Mouse (Mus musculus) midbrain, embryonic 13.5 days (tissue): ENCODE data around the gene Ribc1. TPM values are rescaled to one million over a fixed set of nuclear protein-coding genes. Genes with fewer than 3 reads are reported as not detected.
A peak's percentile ranks its signal among the peaks of the same experiment; 100 is the strongest.

Experiments used
- ATAC-seq: fragments of 200-750 bp; cut with Nextera tagmentation; 2 replicates; pipeline ENCODE4 v1.8.0; 2017; ENCODE audit warnings: mild to moderate bottlenecking, moderate TSS enrichment, moderate library complexity
- H3K27ac ChIP-seq: fragments of 300-500 bp; sonication (generic); 2 replicates; pipeline ENCODE4 v1.5.1; 2015; ENCODE audit warnings: inconsistent platforms, mild to moderate bottlenecking, moderate library complexity
- H3K27me3 ChIP-seq: fragments of 300-500 bp; sonication (generic); 2 replicates; pipeline ENCODE4 v1.6.1; 2015; ENCODE audit warnings: mild to moderate bottlenecking, inconsistent platforms
- H3K36me3 ChIP-seq: fragments of 300-500 bp; sonication (generic); 2 replicates; pipeline ENCODE4 v1.6.1; 2015; ENCODE audit warnings: mild to moderate bottlenecking, inconsistent platforms
- H3K4me1 ChIP-seq: fragments of 300-500 bp; sonication (generic); replicated peaks from 2 replicates; pipeline ENCODE4 v1.6.1; 2015; ENCODE audit warnings: inconsistent platforms
- H3K4me2 ChIP-seq: fragments of 300-500 bp; sonication (generic); replicated peaks from 2 replicates; pipeline ENCODE4 v1.6.1; 2015; ENCODE audit warnings: moderate library complexity, mild to moderate bottlenecking, inconsistent platforms
- H3K4me3 ChIP-seq: fragments of 300-500 bp; sonication (generic); replicated peaks from 2 replicates; pipeline ENCODE4 v1.5.1; 2015; ENCODE audit warnings: mild to moderate bottlenecking, inconsistent platforms
- H3K9ac ChIP-seq: fragments of 300-500 bp; sonication (generic); replicated peaks from 2 replicates; pipeline ENCODE4 v1.6.1; 2015; ENCODE audit warnings: mild to moderate bottlenecking, inconsistent platforms
- H3K9me3 ChIP-seq: fragments of 300-500 bp; sonication (generic); 2 replicates; pipeline ENCODE4 v1.6.1; 2016; ENCODE audit warnings: mild to moderate bottlenecking, inconsistent platforms
- WGBS: fragments of 180-500 bp; shearing (Covaris S2); methylation state at CpG from one replicate; pipeline ENCODE4 v1.1.7; 2015; 5-methylcytosine and 5-hydroxymethylcytosine counted together
- polyA plus RNA-seq: library from polyadenylated mRNA; unstranded; fragments of >200 nt; fragmentation: Nextera tagmentation; extraction: Ambion mirVana; gene quantifications from 2 replicates; pipeline ENCODE4 v1.2.1, GENCODE M21; 2015

Gene Ribc1
- 4.0 TPM in 2 replicates for polyA plus RNA-seq

DNA sequence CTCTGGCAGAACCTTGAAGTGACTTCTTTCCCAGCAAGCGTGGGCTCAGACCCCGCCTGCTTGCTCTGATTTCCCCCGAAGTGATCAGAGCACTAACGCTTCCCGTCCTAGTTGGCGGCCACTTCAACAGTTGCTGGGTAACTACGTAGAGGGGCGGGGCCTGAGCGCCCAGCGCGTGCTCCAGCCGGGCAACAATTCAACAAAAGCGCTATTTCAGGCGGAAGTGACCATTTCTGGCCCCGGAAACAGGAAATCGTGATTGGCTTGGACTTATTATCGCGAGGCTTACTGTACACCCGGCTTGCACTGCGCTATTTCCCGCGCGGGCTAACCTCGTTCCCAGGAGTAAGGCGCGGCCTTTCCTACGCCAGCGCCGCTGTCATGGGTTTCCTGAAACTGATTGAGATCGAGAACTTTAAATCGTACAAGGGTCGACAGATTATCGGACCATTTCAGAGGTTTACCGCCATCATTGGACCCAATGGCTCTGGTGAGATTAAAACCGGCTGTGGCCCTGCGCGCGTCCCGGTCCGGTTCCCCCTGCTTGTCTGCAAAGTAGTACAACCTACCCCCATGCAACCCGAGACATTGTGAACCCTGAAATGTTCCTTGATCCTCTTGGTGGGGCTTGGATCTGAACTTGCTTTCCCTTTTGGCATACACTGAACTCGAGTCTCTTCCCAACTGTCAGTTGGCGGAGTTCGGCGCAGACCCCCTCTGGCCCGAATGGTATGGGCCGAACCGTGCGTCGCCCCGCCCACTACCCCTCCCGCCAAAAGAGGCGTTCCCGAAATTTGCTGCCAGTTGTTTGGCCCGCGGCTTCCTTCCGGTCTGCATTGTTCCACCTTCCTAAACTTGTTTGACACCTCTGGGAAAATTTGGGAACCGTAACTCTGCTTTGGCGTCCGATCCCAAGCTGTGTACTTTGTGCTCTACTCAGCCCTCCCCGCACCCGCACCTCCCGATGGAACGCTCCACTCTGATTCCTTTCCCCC lies at the start of gene Ribc1, which contains the start of gene Smc1a:
TSS of gene Ribc1 (minus strand) at position 145 of the 995 bp plus-strand sequence.
TSS of gene Smc1a (plus strand) at position 278 of the 995 bp plus-strand sequence.
- Histone ChIP-seq H3K4me1 (peaks cover 10% of the 10 kb centered on the region), H3K4me3 (peak within 1 kb of the TSS; percentile 55), H3K27ac (peak within 1 kb of the TSS; percentile 83), H3K9me3 (no peaks in the 10 kb centered on the region), H3K36me3 (peaks cover 10% of the 10 kb centered on the region; the same call in 1 of the 2 replicates), H3K9ac (peak within 1 kb of the TSS; percentile 64), H3K4me2 (peak within 1 kb of the TSS; percentile 61), H3K27me3 (peaks cover 70% of the 10 kb centered on the region)
- 20% methylated on average over 64 of the region's 64 CpGs for WGBS
- peak; percentile 99 for ATAC-seq

DNA sequence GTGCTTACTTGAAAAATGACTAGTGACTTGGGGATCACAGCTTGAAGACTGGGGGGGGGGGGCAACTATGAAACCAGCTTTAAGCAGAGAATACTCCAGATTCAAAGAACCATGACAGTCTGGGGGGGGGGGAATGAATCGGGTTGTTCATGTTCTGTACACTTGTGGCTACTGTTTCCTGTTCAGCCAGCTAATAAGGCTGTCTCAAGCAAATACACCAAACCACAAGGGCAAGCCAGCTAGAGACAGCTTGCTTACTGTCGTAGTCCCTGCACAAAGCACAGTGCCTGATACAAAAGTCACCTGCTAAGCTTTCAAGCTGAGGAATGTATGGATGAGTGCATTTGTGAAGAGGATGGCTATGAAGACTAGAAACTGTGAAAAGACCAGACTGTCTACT lies 49.6 kb upstream of the Ribc1 start:
- H3K36me3 ChIP-seq = peaks cover 19% of the 10 kb centered on the region
- H3K4me1 ChIP-seq = no peaks in the 10 kb centered on the region
- H3K4me3 ChIP-seq = no peak overlapping the region
- no peak for ATAC-seq
- H3K9ac ChIP-seq = no peak overlapping the region
- no peak overlapping the region for H3K4me2 ChIP-seq
- 68% methylated on average over 2 of the region's 2 CpGs for WGBS
- no peak overlapping the region for H3K27ac ChIP-seq
- H3K27me3 ChIP-seq = peaks cover 86% of the 10 kb centered on the region
- no peaks in the 10 kb centered on the region for H3K9me3 ChIP-seq

DNA sequence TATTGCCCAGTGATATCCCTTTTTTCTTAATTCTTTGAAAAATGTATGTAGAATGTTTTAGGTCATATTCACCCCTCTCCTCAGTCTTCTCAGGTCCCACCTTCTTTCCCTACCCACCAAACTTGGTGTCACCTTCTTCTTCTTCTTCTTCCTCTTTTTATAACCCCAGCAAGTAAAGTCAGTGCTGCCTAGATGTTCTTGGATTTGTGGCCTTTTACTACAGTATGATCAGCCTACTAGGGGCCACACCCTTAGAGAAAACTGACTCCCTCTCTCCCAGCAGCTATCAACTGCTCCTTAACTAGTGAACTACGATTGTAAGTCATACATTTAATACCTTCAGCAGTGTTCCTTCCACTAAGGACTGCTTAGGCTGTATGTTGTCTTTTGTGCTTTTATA lies 38.0 kb upstream of the Ribc1 start:
- ATAC-seq = no peak
- H3K9me3 ChIP-seq = no peaks in the 10 kb centered on the region
- 78% methylated on average over 1 of the region's 1 CpGs for WGBS

DNA sequence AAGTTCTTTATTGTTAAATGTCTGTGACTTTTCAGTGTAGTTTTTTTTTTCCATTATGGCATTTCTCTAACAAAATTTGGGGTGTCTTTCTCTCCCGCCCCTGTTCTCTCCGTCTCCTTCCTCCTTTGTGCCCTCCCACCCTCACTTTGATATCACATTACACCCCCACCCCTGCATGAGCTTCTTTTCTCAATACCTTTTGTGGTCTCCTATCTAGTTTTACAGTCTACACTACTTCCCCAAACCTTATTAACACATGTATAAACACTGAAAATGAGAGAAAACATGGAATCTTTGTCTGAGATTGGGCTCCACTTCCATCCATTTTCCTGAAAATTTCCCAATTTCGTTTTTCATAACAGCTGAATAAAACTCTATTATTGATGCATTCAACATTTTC lies 36.5 kb upstream of the Ribc1 start:
- Histone ChIP-seq H3K9me3 (no peaks in the 10 kb centered on the region), H3K27ac (no peak overlapping the region), H3K4me3 (no peak overlapping the region), H3K27me3 (peaks cover 62% of the 10 kb centered on the region), H3K9ac (no peak overlapping the region), H3K4me1 (no peaks in the 10 kb centered on the region), H3K36me3 (peaks cover 19% of the 10 kb centered on the region), H3K4me2 (no peak overlapping the region)
- WGBS = 71% methylated on average over 3 of the region's 3 CpGs
- ATAC-seq = no peak

More for the DNA sequence above, 38.0 kb upstream of the Ribc1 start:
- H3K27me3 ChIP-seq = peaks cover 66% of the 10 kb centered on the region
- H3K27ac ChIP-seq = no peak overlapping the region
- H3K4me3 ChIP-seq = no peak overlapping the region
- no peak overlapping the region for H3K4me2 ChIP-seq
- no peak overlapping the region for H3K9ac ChIP-seq
- H3K4me1 ChIP-seq = no peaks in the 10 kb centered on the region
- H3K36me3 ChIP-seq = peaks cover 22% of the 10 kb centered on the region

DNA sequence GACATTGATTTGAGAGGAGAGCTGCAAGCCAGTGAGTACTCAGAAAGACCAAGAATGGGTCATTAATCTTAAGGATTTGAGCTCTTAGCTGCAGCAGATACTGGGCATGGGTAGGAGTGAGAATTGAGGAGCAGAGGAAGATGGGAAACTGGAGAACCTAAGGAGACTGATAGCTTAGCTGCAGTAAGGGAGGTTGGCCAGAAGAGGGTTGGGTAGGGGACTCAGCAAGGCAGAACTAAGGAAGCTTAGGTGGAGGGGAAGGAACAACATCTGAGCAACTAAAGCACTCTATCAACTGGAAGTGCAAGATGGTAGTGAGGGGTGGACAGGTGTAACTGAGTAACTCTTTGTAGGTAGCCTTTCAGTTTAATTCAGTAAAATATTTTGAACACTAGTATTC lies 31.1 kb upstream of the Ribc1 start:
- peaks cover 58% of the 10 kb centered on the region for H3K27me3 ChIP-seq
- no peak overlapping the region for H3K4me2 ChIP-seq
- no peaks in the 10 kb centered on the region for H3K4me1 ChIP-seq
- ATAC-seq = no peak
- no peak overlapping the region for H3K27ac ChIP-seq
- H3K9me3 ChIP-seq = no peaks in the 10 kb centered on the region
- no peak overlapping the region for H3K9ac ChIP-seq
- no peak overlapping the region for H3K4me3 ChIP-seq
- H3K36me3 ChIP-seq = peaks cover 26% of the 10 kb centered on the region

DNA sequence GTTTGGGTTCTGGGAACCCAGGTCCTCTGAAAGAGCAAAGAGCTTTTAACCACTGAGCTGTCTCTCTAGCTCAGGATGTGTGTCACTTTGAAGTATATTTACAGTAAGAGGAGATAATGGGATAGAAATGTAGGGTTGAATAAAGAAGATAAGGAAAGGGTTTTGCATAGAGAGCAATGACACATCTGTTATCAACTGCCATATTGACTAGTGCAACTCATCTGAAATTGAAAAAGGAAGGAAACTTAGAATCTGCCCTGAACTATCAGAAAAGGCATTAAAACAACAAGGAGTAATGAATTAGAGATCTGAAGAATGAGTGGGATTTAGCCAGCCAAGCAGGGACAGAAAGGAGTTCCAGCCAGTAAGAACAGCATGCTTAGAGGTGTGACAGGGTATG lies 23.8 kb upstream of the Ribc1 start:
- no peaks in the 10 kb centered on the region for H3K4me1 ChIP-seq
- no peak for ATAC-seq

DNA sequence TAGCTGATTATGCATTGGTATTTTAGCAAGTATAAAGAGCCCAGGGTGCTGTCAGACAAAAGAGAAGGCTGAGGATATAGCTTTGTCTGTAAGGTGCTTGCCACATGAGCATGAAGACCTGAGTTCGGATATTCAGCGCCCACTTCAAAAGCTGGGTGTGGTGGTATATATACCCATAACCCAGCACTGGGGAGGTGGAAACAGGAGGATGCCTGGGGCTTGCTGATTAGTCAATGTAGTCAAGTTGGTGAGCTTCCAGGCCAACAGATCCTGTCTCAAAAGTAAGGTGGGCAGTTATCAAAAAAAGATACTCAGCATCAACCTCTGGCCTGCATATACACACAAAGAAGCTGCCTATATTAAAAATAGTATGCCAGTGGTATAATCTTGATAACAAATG lies 3.2 kb upstream of the Ribc1 start:
- Histone ChIP-seq H3K4me3 (no peak overlapping the region), H3K27me3 (peaks cover 68% of the 10 kb centered on the region), H3K9ac (no peak overlapping the region), H3K27ac (no peak overlapping the region), H3K4me1 (peaks cover 10% of the 10 kb centered on the region), H3K36me3 (0 out of 2 replicates have a peak, but pooled peaks cover 3% of the 10 kb centered on the region), H3K4me2 (no peak overlapping the region), H3K9me3 (no peaks in the 10 kb centered on the region)
- no peak for ATAC-seq
- 75% methylated on average over 2 of the region's 2 CpGs for WGBS

More for the DNA sequence above, 23.8 kb upstream of the Ribc1 start:
- Histone ChIP-seq H3K27me3 (peaks cover 59% of the 10 kb centered on the region), H3K4me2 (no peak overlapping the region), H3K27ac (no peak overlapping the region), H3K9ac (no peak overlapping the region), H3K9me3 (no peaks in the 10 kb centered on the region), H3K36me3 (peaks cover 37% of the 10 kb centered on the region), H3K4me3 (no peak overlapping the region)

DNA sequence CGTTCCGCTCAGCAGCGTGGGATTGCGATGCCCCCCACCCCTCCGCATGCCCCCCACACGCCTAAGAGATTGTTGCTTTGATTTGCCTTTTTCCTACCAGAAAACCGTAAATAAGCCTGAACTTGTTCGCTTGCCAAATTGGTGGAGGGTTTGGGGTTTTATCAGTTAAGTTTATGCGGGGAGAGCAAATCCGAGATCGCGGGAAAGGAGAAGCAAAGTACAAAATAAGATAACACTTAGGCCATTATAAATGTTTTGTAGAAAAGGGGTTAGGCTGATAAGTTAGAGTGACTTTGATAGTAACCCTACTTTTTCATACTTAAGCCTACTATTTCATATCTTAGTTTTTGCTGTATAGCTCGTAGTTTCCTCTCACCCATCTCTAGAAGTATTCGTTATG lies 1.1 kb upstream of the Ribc1 start:
- H3K36me3 ChIP-seq = peaks cover 10% of the 10 kb centered on the region; the same call in 1 of the 2 replicates
- H3K4me3 ChIP-seq = peak overlapping the region; percentile 55
- peaks cover 10% of the 10 kb centered on the region for H3K4me1 ChIP-seq
- H3K9me3 ChIP-seq = no peaks in the 10 kb centered on the region
- no peak for ATAC-seq
- H3K27me3 ChIP-seq = peaks cover 66% of the 10 kb centered on the region
- H3K27ac ChIP-seq = peak overlapping the region; percentile 76; the same call in 1 of the 2 replicates
- 28% methylated on average over 14 of the region's 14 CpGs for WGBS
- peak overlapping the region; percentile 61 for H3K4me2 ChIP-seq
- H3K9ac ChIP-seq = peak overlapping the region; percentile 64

DNA sequence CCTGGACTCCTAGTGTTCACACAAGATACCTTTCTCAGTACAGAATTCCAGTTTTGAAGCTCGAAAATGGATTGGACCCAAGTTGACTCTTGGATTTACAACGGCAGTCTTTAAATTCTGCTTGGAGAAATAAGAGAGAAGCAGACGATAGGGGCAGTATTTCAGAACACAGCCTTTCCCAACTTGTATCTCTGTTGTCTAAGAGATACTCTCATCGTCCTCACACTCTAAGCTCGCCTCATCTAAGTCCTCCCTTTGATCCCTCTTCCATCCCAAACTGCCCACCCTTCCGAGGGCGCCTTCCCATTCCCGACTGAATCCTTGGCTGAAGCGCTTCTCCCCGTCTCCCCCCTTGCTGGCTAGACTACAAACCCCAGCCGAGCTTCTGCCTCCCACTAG lies 344 bp downstream of the Ribc1 start:
- no peak; the same call in 1 of the 2 replicates for ATAC-seq
- H3K36me3 ChIP-seq = peaks cover 10% of the 10 kb centered on the region; the same call in 1 of the 2 replicates
- peak overlapping the region; percentile 83 for H3K27ac ChIP-seq
- H3K9ac ChIP-seq = peak overlapping the region; percentile 63
- peak overlapping the region; percentile 56 for H3K4me2 ChIP-seq
- H3K4me1 ChIP-seq = peaks cover 10% of the 10 kb centered on the region
- peaks cover 68% of the 10 kb centered on the region for H3K27me3 ChIP-seq
- H3K4me3 ChIP-seq = peak overlapping the region; percentile 55
- H3K9me3 ChIP-seq = no peaks in the 10 kb centered on the region
- WGBS = 32% methylated on average over 11 of the region's 11 CpGs

DNA sequence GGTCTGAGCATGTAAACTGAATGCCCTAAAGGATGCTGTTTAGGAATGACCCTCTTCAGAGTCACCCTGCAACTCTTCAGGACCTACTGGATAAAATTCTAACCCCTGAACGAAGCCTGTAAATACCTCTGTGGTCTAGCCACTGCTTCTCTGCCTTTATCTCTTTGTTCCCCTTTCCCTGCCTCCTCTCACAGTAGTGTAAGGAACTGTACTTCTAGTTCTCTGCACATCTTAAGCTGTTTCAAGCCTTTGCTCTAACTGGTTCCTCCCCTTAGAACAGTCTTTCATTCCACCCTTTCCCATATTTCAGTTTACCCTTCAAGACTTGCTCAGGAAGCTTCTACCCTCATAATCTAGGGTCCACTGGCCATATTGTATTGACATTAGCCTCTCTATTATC lies 8.2 kb downstream of the Ribc1 start:
- Histone ChIP-seq H3K27ac (no peak overlapping the region), H3K4me1 (no peaks in the 10 kb centered on the region), H3K9me3 (no peaks in the 10 kb centered on the region), H3K27me3 (peaks cover 80% of the 10 kb centered on the region; the same call in 1 of the 2 replicates), H3K4me2 (no peak overlapping the region), H3K9ac (no peak overlapping the region), H3K4me3 (no peak overlapping the region), H3K36me3 (peaks cover 12% of the 10 kb centered on the region; the same call in 1 of the 2 replicates)
- 77% methylated on average over 1 of the region's 1 CpGs for WGBS
- ATAC-seq = no peak

DNA sequence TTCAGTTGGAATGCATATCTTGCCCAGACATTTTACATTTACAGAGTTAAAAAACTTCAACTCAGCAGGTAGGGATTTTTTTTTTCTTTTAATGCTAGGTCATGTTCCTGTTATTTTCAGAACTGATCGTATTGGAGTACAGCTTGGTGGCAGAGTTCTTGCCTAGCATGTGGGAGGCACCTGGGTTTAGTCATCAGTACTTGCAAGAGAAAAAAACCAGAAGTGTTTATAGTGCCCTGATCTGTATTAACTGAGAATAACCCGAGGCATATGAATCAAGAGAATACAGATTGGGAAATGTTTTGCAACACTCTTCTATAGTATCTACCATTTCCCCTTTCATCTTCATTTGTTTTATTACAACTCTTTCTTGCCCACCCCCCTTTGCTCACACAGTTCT lies 13.2 kb downstream of the Ribc1 start:
- H3K4me3 ChIP-seq = no peak overlapping the region
- H3K4me2 ChIP-seq = peak overlapping the region; percentile 69
- H3K9ac ChIP-seq = no peak overlapping the region
- H3K27me3 ChIP-seq = peaks cover 87% of the 10 kb centered on the region
- 85% methylated on average over 2 of the region's 2 CpGs for WGBS
- H3K9me3 ChIP-seq = no peaks in the 10 kb centered on the region
- peaks cover 10% of the 10 kb centered on the region; the same call in 1 of the 2 replicates for H3K36me3 ChIP-seq
- no peak overlapping the region for H3K27ac ChIP-seq
- H3K4me1 ChIP-seq = no peaks in the 10 kb centered on the region
- no peak for ATAC-seq
